Mouse (Mus musculus) testis, adult 10 weeks (tissue): ENCODE data around the gene Hamp2. TPM values are rescaled to one million over a fixed set of nuclear protein-coding genes. Genes with fewer than 3 reads are reported as not detected.

Experiments used
- polyA plus RNA-seq: library from polyadenylated mRNA; stranded (reverse); fragments of 350-450 nt; fragmentation: Illumina TruSeq; extraction: RNeasy Lipid Tissue Mini Kit (QIAGEN cat#74804); gene quantifications from one replicate; pipeline ENCODE4 v1.2.3, GENCODE M21; 2014; ENCODE audit warnings: low read depth, low replicate concordance

Hamp2 gene
- not detected for polyA plus RNA-seq

DNA sequence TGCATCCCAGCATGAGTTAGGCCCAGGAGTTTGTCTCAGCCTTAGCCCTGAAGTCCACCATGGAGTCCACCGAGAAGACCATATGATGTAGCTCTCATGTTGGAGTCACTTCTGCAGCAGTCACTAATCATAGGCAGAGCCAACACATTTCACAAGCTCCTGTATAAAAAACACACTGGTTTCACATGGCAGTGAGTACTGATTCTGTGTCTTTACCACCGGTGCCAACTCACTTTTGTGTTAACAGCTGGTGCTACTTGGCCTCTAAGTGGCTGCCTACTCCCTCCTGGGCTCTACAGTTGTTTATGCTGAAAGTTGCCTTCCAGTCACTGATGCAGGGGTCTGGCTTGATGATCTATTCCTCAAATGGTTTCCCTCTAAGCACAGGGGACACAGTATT is at the start of gene Hamp2:
Gene Hamp2 (minus strand): TSS at position 101 of the 400 bp plus-strand sequence.

DNA sequence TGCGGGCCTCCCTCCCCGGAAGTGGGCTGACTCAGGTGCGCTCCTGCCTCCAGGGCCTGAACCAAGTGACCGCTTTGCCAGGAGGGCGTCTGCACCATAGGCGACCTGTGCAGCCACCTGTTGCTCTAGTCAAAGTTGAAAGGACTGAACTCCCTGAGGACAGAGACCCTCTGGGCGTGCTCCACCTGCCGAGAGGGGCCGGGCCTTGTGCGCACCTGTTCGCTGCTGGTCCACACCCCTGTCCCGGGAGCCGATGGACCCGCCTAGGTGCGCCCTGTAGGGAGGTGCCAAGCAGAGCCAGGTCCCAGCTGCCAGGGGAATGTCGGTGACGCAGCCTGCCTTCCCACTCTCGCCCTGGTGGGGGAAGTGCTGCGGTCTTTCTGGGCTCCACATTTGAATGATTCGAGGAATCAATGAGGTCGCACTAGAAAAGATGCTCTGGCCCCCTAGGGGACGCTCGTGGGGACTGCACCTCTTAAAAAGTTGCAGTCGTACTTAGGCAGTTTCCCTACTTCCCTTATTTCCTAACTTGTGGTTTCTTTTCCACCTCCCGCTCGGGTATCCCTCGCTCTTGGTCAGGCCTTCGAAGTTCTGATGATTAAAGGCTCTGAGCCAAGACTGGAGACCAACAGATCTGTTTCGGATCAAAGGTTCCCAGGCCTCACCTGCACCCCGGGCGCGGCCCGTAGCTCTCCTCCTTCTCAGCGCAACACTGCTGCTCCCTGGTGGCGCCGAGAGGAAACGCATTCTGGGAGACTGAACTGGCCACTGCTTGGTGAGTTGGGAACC is 49.2 kb upstream of the Hamp2 start, which contains the start of gene Fam187b:
Gene Fam187b (plus strand): TSS at position 290 of the 789 bp plus-strand sequence.

DNA sequence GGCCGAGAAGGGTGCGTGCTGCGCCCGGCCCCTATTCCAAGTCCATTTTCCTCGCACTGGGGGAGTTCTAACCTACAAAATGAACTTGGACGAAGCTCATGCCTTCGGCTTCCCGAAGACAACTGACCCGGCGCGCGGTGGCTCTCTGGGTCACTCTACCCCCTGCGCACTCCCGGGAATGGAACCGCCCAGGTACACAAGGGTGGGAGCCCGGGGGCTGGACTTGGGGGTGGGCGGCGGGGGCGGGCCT is 48.7 kb upstream of the Hamp2 start, which contains the start of gene Lsr:
Gene Lsr (minus strand): TSS at position 214 of the 250 bp plus-strand sequence.

DNA sequence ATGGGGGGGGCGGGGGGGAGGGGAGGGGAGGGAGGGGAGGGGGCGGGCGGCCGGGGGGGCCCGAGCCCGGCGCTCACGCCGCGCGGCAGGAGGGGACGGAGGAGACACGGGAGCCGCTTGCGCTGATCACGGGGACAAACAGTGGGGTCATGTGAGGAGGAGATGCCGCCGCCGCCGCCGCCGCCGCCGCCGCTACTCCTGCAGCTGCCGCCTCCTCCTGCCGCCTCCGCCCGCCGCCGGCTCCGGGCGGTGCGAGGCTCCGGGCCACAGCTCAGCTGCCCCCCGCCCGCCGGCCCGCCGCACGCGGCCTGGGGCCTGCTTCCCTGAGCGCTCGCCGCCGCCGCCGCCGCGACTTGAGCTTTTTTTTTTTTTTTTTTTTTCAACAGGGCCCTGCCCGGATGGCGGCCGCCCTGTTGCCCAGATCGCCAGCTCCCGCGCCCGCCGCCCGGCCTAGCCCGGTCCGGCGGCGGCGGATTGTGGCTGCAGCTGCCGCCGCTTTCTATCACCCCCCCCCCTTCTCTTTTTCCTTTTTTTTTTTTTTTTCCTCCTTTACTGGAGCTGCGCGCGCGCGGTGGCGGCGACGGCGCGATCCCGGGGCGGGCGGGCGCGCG is 32.4 kb upstream of the Hamp2 start, which contains the start of gene Usf2:
Gene Usf2 (minus strand): TSS at position 48 of the 611 bp plus-strand sequence.

DNA sequence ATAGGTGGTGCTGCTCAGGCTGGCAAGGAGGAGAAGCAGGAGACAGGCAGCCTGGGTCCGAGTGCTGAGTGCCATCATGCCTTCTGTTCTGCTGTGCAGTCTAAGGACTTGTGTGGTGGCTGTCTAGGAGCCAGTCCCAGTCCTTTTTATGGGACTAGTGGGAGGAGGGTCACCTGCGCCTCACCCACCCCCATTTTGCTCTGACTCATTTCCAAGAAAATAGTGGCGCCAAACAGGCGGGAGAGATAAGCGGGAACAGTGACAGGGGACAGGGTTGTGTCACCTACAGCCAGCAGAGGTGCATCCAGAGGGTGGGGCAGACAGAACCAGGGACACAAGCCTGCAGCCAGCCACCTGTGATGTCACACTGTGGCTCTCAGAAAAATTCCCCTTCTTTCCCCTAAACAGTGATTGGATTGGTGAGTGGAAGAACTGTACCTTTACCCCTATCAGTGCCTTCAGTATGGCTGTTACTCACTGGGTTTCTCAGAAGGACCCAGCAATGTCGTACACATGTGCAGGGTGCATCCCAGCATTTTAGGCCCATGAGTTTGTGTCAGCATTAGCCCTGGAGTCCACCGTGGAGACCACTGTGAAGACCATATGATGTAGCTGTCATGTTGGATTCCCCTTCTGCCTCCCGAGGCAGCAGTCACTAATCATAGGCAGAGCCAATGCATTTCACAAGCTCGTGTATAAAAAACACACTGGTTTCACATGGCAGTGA is 19.6 kb upstream of the Hamp2 start, which contains the start of gene Hamp:
Gene Hamp (minus strand): TSS at position 124 of the 727 bp plus-strand sequence.

DNA sequence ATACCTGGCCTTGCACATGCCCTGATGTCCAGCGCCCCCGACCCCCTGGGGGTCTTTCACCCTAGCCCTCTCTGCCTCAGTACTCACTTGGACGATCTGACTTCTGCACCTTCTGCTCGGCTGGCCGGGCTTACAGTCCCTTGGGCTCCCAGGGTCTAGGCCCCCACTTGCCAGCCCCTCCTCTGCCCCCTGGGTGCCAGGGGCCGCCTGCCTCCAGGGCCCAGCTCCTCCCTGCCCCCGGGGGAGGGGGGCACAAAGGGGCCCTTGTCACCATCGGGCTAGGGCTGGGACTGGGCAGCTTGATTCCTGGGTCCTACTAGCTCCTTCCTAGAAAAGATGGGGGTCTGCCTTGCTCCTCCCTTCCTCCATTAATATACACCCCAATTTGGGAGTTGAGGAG is 9.7 kb downstream of the Hamp2 start, which contains the start of gene Mag:
Gene Mag (minus strand): TSS at position 142 of the 400 bp plus-strand sequence.

DNA sequence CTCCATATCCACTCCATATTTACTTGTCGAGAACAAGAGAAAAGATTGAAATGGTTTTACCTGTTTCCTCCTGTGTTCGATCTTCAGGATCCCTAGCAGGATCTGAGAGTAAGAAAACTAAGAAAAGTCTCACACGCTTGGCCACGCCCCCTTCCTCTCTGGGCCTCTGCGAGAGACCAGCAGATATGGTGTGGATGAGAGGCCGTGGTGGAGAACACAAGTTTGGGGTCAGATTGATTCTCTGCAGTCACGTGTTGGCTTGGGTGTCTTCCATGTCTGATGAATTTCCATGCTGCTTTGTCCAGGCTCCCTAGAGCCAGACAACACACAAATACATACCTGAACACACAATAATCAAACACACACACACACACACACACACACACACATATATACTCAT is 44.3 kb downstream of the Hamp2 start, which contains the start of gene Cd22:
Gene Cd22 (minus strand): TSS at position 167 of the 400 bp plus-strand sequence.

Other genes starting within 250 kb of the Hamp2 start
- 6.8 TPM for gene 2200002J24Rik, start 225.8 kb downstream of the Hamp2 start, polyA plus RNA-seq
- gene Atp4a, start 212.5 kb downstream of the Hamp2 start, polyA plus RNA-seq: 0.25 TPM
- 14.5 TPM for gene Tmem147, start 195.1 kb downstream of the Hamp2 start, polyA plus RNA-seq
- 629 TPM for gene Gapdhs, start 181.0 kb downstream of the Hamp2 start, polyA plus RNA-seq
- gene Sbsn, start 173.2 kb downstream of the Hamp2 start, polyA plus RNA-seq: 0.59 TPM
- 5.9 TPM for gene Dmkn, start 160.9 kb downstream of the Hamp2 start, polyA plus RNA-seq
- gene Krtdap, start 136.8 kb downstream of the Hamp2 start, polyA plus RNA-seq: not detected
- gene Ffar2, start 100.9 kb downstream of the Hamp2 start, polyA plus RNA-seq: not detected
- not detected for gene Ffar3, start 68.5 kb downstream of the Hamp2 start, polyA plus RNA-seq
- gene Ffar1, start 63.1 kb downstream of the Hamp2 start, polyA plus RNA-seq: 0.17 TPM
- gene Cd22, start 44.3 kb downstream of the Hamp2 start, polyA plus RNA-seq: not detected
- 0.95 TPM for gene Mag, start 9.8 kb downstream of the Hamp2 start, polyA plus RNA-seq
- gene Hamp, start 19.4 kb upstream of the Hamp2 start, polyA plus RNA-seq: not detected
- 16.6 TPM for gene Usf2, start 32.1 kb upstream of the Hamp2 start, polyA plus RNA-seq
- gene Lsr, start 48.8 kb upstream of the Hamp2 start, polyA plus RNA-seq: 0.92 TPM
- gene Fam187b, start 49.1 kb upstream of the Hamp2 start, polyA plus RNA-seq: 177 TPM
- gene Fxyd5, start 117.8 kb upstream of the Hamp2 start, polyA plus RNA-seq: 1.5 TPM
- not detected for gene Fxyd7, start 126.8 kb upstream of the Hamp2 start, polyA plus RNA-seq
- gene Fxyd1, start 132.5 kb upstream of the Hamp2 start, polyA plus RNA-seq: 4.5 TPM
- gene Lgi4, start 134.7 kb upstream of the Hamp2 start, polyA plus RNA-seq: 0.70 TPM
- gene Fxyd3, start 152.0 kb upstream of the Hamp2 start, polyA plus RNA-seq: not detected
- gene Hpn, start 190.6 kb upstream of the Hamp2 start, polyA plus RNA-seq: not detected
- not detected for gene Scn1b, start 202.3 kb upstream of the Hamp2 start, polyA plus RNA-seq
- gene Gramd1a, start 231.2 kb upstream of the Hamp2 start, polyA plus RNA-seq: 4.0 TPM